Mouse (Mus musculus): Measurements from ENCODE around the gene Thsd7b. TPM values are rescaled to one million over a fixed set of nuclear protein-coding genes. Genes with fewer than 3 reads are reported as not detected.
"Not testable (repeated sequence)": the region's sequence is repeated elsewhere in the genome, so short reads cannot be mapped to it uniquely, and the experiment has no call there.

Gene Thsd7b
- total RNA-seq, 2 experiments from 2014 or later: 0.24 to 0.65 TPM

GRCm38 (mm10) chr1:129798519-129798918, 525.4 kb downstream of the Thsd7b start:
- no peak for DNase-seq
- intact Hi-C loops (cut with DNase I): no loop called here

GRCm38 (mm10) chr1:129826927-129827326, 553.8 kb downstream of the Thsd7b start:
- intact Hi-C loops (cut with DNase I): loop anchor here (5.0 kb wide), 1 partner anchor 335 kb away; no protein-coding TSS in a partner anchor
- DNase-seq: no peak

- intact Hi-C loops (cut with DNase I): no loop called here
- no peak for DNase-seq
These were observed 564.2 kb downstream of the Thsd7b start for GRCm38 (mm10) chr1:129837324-129837723.

- DNase-seq: peak; percentile 10 to 20
- intact Hi-C loops (cut with DNase I): no loop called here
These were observed 564.7 kb downstream of the Thsd7b start for GRCm38 (mm10) chr1:129837776-129838175.

- intact Hi-C loops (cut with DNase I): no loop called here
These were observed 565.4 kb downstream of the Thsd7b start for GRCm38 (mm10) chr1:129838486-129838885.

GRCm38 (mm10) chr1:129843416-129843815, 570.3 kb downstream of the Thsd7b start:
- peak in 1 of 2 experiments; percentile 9 for DNase-seq
- intact Hi-C loops (cut with DNase I): loop anchor here (5.0 kb wide), 1 partner anchor 349 kb away; no protein-coding TSS in a partner anchor

More at GRCm38 (mm10) chr1:129838486-129838885, 565.4 kb downstream of the Thsd7b start:
- no peak for DNase-seq

- intact Hi-C loops (cut with DNase I): no loop called here
- no peak for DNase-seq
These were observed 577.0 kb downstream of the Thsd7b start for GRCm38 (mm10) chr1:129850007-129850564.

- DNase-seq: no peak
- intact Hi-C loops (cut with DNase I): no loop called here
These were observed 594.6 kb downstream of the Thsd7b start for GRCm38 (mm10) chr1:129867714-129868113.

GRCm38 (mm10) chr1:129874355-129874754, 601.3 kb downstream of the Thsd7b start:
- intact Hi-C loops (cut with DNase I): no loop called here
- DNase-seq: no peak

GRCm38 (mm10) chr1:129887861-129888260, 614.8 kb downstream of the Thsd7b start:
- no peak for DNase-seq
- intact Hi-C loops (cut with DNase I): no loop called here

GRCm38 (mm10) chr1:129898121-129898520, 625.0 kb downstream of the Thsd7b start:
- intact Hi-C loops (cut with DNase I): no loop called here
- no peak for DNase-seq

- DNase-seq: no peak
- intact Hi-C loops (cut with DNase I): loop anchor here (5.0 kb wide), 1 partner anchor 277 kb away; no protein-coding TSS in a partner anchor
These were observed 642.4 kb downstream of the Thsd7b start for GRCm38 (mm10) chr1:129915484-129915883.

- DNase-seq: no peak
- intact Hi-C loops (cut with DNase I): loop anchor here (5.0 kb wide), 1 partner anchor 275 kb away; no protein-coding TSS in a partner anchor
These were observed 644.5 kb downstream of the Thsd7b start for GRCm38 (mm10) chr1:129917568-129917967.

- intact Hi-C loops (cut with DNase I): loop anchor here (5.0 kb wide), 1 partner anchor 273 kb away; no protein-coding TSS in a partner anchor
These were observed 646.3 kb downstream of the Thsd7b start for GRCm38 (mm10) chr1:129919385-129919784.

GRCm38 (mm10) chr1:129931003-129931402, 657.9 kb downstream of the Thsd7b start:
- intact Hi-C loops (cut with DNase I): no loop called here
- DNase-seq: no peak

More at GRCm38 (mm10) chr1:129919385-129919784, 646.3 kb downstream of the Thsd7b start:
- DNase-seq: peak; percentile 1 to 26

- intact Hi-C loops (cut with DNase I): no loop called here
These were observed 670.0 kb downstream of the Thsd7b start for GRCm38 (mm10) chr1:129943116-129943515.

GRCm38 (mm10) chr1:129947026-129947425, 673.9 kb downstream of the Thsd7b start:
- DNase-seq: no peak
- intact Hi-C loops (cut with DNase I): no loop called here

More at GRCm38 (mm10) chr1:129943116-129943515, 670.0 kb downstream of the Thsd7b start:
- DNase-seq: no peak

GRCm38 (mm10) chr1:129955478-129955877, 682.4 kb downstream of the Thsd7b start:
- no peak for DNase-seq
- intact Hi-C loops (cut with DNase I): no loop called here

GRCm38 (mm10) chr1:129956625-129957024, 683.5 kb downstream of the Thsd7b start:
- DNase-seq: no peak
- intact Hi-C loops (cut with DNase I): no loop called here

GRCm38 (mm10) chr1:129959352-129959751, 686.2 kb downstream of the Thsd7b start:
- intact Hi-C loops (cut with DNase I); DNase-seq: not testable (repeated sequence)

GRCm38 (mm10) chr1:129963166-129963565, 690.1 kb downstream of the Thsd7b start:
- no peak for DNase-seq
- intact Hi-C loops (cut with DNase I): no loop called here

- DNase-seq: not testable (repeated sequence)
These were observed 716.1 kb downstream of the Thsd7b start for GRCm38 (mm10) chr1:129989247-129989646.

More at GRCm38 (mm10) chr1:129989247-129989646, 716.1 kb downstream of the Thsd7b start:
- intact Hi-C loops (cut with DNase I): not testable (repeated sequence)
